In the genomic region with DNA sequence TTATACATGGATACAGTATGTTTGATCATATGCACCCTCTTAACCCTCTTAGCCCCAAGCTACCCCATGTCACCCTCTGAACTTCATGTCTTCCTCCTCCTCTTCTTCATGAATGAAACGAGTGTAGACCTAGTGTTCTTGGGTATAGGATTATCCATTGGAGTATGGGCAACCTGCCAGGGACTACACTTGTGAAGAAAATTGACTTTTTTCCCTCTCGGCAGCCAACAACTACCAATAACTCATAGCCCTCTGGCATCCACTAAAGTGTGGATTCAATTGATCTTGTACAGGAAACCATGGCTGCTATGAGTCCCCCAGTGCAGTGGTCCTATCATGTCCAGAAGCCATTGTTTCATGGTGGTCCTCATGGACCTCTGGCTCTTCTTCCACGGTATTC, we compare ENCODE assay signal across 14 mouse cellular contexts. TPM values are rescaled to one million over a fixed set of nuclear protein-coding genes. Genes with fewer than 3 reads are reported as not detected.
DNase-seq lines count a peak whose midpoint lies in the region; ATAC-seq lines count a peak whose summit lies in the region.
"Had no signal": no experiment of that assay in that cellular context is flagged by ENCODE, and none has a peak within 500 bp of the region (broad histone marks: within the 10 kb centered on the region; RNA-seq: fewer than 3 reads in every experiment).

No protein-coding gene starts in this region.

- H3K4me3 ChIP-seq in heart, embryonic 16.5 days (ENCODE audit: low read length) = no peak overlapping the region
- no peak overlapping the region for H3K4me3 ChIP-seq in limb, embryonic 12.5 days (replicated peaks)
- no peak overlapping the region for H3K4me3 ChIP-seq in limb, embryonic 10.5 days
- no peak overlapping the region for H3K4me3 ChIP-seq in brown adipose tissue, adult 24 weeks (ENCODE audit: insufficient read depth, low read depth, low read length)
- H3K4me3 ChIP-seq in stomach, embryonic 14.5 days (ENCODE audit: low read depth, low read length) = no peak overlapping the region
- H3K4me3 ChIP-seq: liver, embryonic 15.5 days; midbrain, embryonic 15.5 days had no signal

- H3K9me3 ChIP-seq in heart, embryonic 16.5 days (replicated peaks; ENCODE audit: control insufficient read depth, low read length) = no peaks in the 10 kb centered on the region
- no peaks in the 10 kb centered on the region for H3K9me3 ChIP-seq in limb, embryonic 12.5 days
- no peaks in the 10 kb centered on the region for H3K9me3 ChIP-seq in limb, embryonic 10.5 days (replicated peaks)
- no peaks in the 10 kb centered on the region for H3K9me3 ChIP-seq in stomach, embryonic 14.5 days (ENCODE audit: control insufficient read depth, low read depth, low read length)
- H3K9me3 ChIP-seq: G1E; liver, embryonic 15.5 days; midbrain, embryonic 15.5 days had no signal

- 0 out of 2 replicates have a peak, but pooled peaks cover 3% of the 10 kb centered on the region for H3K4me1 ChIP-seq in heart, embryonic 16.5 days (ENCODE audit: control insufficient read depth, insufficient read depth, low read length)
- peaks cover 8% of the 10 kb centered on the region for H3K4me1 ChIP-seq in limb, embryonic 12.5 days (replicated peaks)
- peaks cover 3% of the 10 kb centered on the region; the same call in 1 of the 2 replicates for H3K4me1 ChIP-seq in limb, embryonic 10.5 days
- H3K4me1 ChIP-seq in brown adipose tissue, adult 24 weeks (ENCODE audit: control insufficient read depth, insufficient read depth, insufficient read length, low read length) = peaks cover 24% of the 10 kb centered on the region
- H3K4me1 ChIP-seq in stomach, embryonic 14.5 days (ENCODE audit: control insufficient read depth, insufficient read depth, low read length) = peaks cover 13% of the 10 kb centered on the region
- H3K4me1 ChIP-seq: liver, embryonic 15.5 days; midbrain, embryonic 15.5 days had no signal

- H3K27ac ChIP-seq in heart, embryonic 16.5 days (ENCODE audit: low read length) = peak overlapping the region; percentile 58; the same call in 1 of the 2 replicates
- H3K27ac ChIP-seq in limb, embryonic 12.5 days = peak overlapping the region; percentile 47
- no peak overlapping the region for H3K27ac ChIP-seq in limb, embryonic 10.5 days
- peak overlapping the region; percentile 47 for H3K27ac ChIP-seq in brown adipose tissue, adult 24 weeks (replicated peaks; ENCODE audit: low read depth, low read length)
- H3K27ac ChIP-seq in stomach, embryonic 14.5 days (ENCODE audit: low read length) = peak overlapping the region; percentile 53; the same call in 1 of the 2 replicates
- H3K27ac ChIP-seq: liver, embryonic 15.5 days; midbrain, embryonic 15.5 days had no signal

- no peak overlapping the region for H3K4me2 ChIP-seq in heart, embryonic 16.5 days (ENCODE audit: low read depth, low read length)
- H3K4me2 ChIP-seq in limb, embryonic 12.5 days = no peak overlapping the region
- no peak overlapping the region for H3K4me2 ChIP-seq in stomach, embryonic 14.5 days (replicated peaks; ENCODE audit: low read depth, low read length)
- H3K4me2 ChIP-seq: liver, embryonic 15.5 days; midbrain, embryonic 15.5 days had no signal

- WGBS in heart, embryonic 16.5 days = 50% methylated on average over 3 of the region's 3 CpGs
- 67% methylated on average over 3 of the region's 3 CpGs for WGBS in limb, embryonic 12.5 days
- WGBS in limb, embryonic 10.5 days = 81% methylated on average over 3 of the region's 3 CpGs
- WGBS in stomach, embryonic 14.5 days = 57% methylated on average over 3 of the region's 3 CpGs

- no peak for DNase-seq in heart, adult 9 months (ENCODE audit: low spot score in 2 of 2)
- no peak for DNase-seq in limb, embryonic 10.5 days (ENCODE audit: low spot score)
- no peak for DNase-seq in cerebellum, adult 9-11 months
- DNase-seq: cerebellum, adult 9-10 months; spleen, adult 18-20 months had no signal

- no peak overlapping the region for H3K9ac ChIP-seq in heart, embryonic 16.5 days (ENCODE audit: low read length)
- H3K9ac ChIP-seq in limb, embryonic 12.5 days (replicated peaks) = no peak overlapping the region
- no peak overlapping the region for H3K9ac ChIP-seq in stomach, embryonic 14.5 days (replicated peaks; ENCODE audit: low read depth, low read length)
- H3K9ac ChIP-seq: liver, embryonic 15.5 days; midbrain, embryonic 15.5 days had no signal

- no peaks in the 10 kb centered on the region for H3K36me3 ChIP-seq in heart, embryonic 16.5 days (ENCODE audit: control insufficient read depth, insufficient read depth)
- H3K36me3 ChIP-seq in limb, embryonic 12.5 days = no peaks in the 10 kb centered on the region
- no peaks in the 10 kb centered on the region for H3K36me3 ChIP-seq in limb, embryonic 10.5 days
- H3K36me3 ChIP-seq in stomach, embryonic 14.5 days (ENCODE audit: control insufficient read depth, insufficient read depth, low read length) = no peaks in the 10 kb centered on the region
- H3K36me3 ChIP-seq: G1E; liver, embryonic 15.5 days; midbrain, embryonic 15.5 days had no signal

- H3K27me3 ChIP-seq in heart, embryonic 16.5 days (ENCODE audit: control insufficient read depth, insufficient read depth, low read length) = no peaks in the 10 kb centered on the region
- no peaks in the 10 kb centered on the region for H3K27me3 ChIP-seq in limb, embryonic 12.5 days
- no peaks in the 10 kb centered on the region for H3K27me3 ChIP-seq in limb, embryonic 10.5 days (ENCODE audit: low read depth, poor library complexity, severe bottlenecking)
- no peaks in the 10 kb centered on the region for H3K27me3 ChIP-seq in stomach, embryonic 14.5 days (ENCODE audit: control insufficient read depth, insufficient read depth, low read length)
- H3K27me3 ChIP-seq: liver, embryonic 15.5 days; midbrain, embryonic 15.5 days had no signal

- ATAC-seq in heart, embryonic 16.5 days (replicated peaks; ENCODE audit: extremely low read depth, insufficient read depth, low FRiP score) = no peak
- no peak for ATAC-seq in limb, embryonic 12.5 days (ENCODE audit: insufficient number of reproducible peaks, insufficient read depth, low FRiP score, low TSS enrichment, low read depth)
- no peak for ATAC-seq in stomach, embryonic 14.5 days (ENCODE audit: insufficient number of reproducible peaks, insufficient read depth, low FRiP score, low read depth)
- ATAC-seq: forebrain, embryonic 16.5 days; inflammation-experienced regulatory T-cells, adult 6 months; midbrain, embryonic 15.5 days had no signal

RNA-seq across cellular contexts. Expression of a gene that starts 2.6 kb away (rescaled TPM):
- 0.06 and 0.08 TPM in 2 replicates for polyA plus RNA-seq in heart, embryonic 16.5 days (2015; fragmentation: Nextera tagmentation; extraction: Ambion mirVana)
- polyA plus RNA-seq in limb, embryonic 12.5 days (2016; fragmentation: Nextera tagmentation; extraction: Ambion mirVana) = 0.08 TPM in 1 of 2 replicates, not detected in the other
- 0.26 TPM in 1 of 2 replicates, not detected in the other for polyA plus RNA-seq in limb, embryonic 10.5 days (2016; fragmentation: Nextera tagmentation; extraction: Ambion mirVana)
- polyA plus RNA-seq in brown adipose tissue, adult 24 weeks (2012; ENCODE audit: insufficient read depth, insufficient read length, missing spikeins) = 0.33 and 0.75 TPM in 2 replicates
- polyA plus RNA-seq in stomach, embryonic 14.5 days (2014; fragmentation: Nextera tagmentation; extraction: Ambion mirVana) = 0.13 TPM in 1 of 2 replicates, not detected in the other
- polyA plus RNA-seq: forebrain, embryonic 16.5 days; G1E; inflammation-experienced regulatory T-cells, adult 6 months had no signal

RNA-seq across cellular contexts. Expression of a gene that starts 30.5 kb away (rescaled TPM):
- polyA plus RNA-seq in heart, embryonic 16.5 days (2015; fragmentation: Nextera tagmentation; extraction: Ambion mirVana) = 0.08 and 0.09 TPM in 2 replicates
- 0.05 and 0.11 TPM in 2 replicates for polyA plus RNA-seq in limb, embryonic 12.5 days (2016; fragmentation: Nextera tagmentation; extraction: Ambion mirVana)
- 0.06 TPM in 1 of 2 replicates, not detected in the other for polyA plus RNA-seq in limb, embryonic 10.5 days (2016; fragmentation: Nextera tagmentation; extraction: Ambion mirVana)
- not detected in 2 replicates for polyA plus RNA-seq in brown adipose tissue, adult 24 weeks (2012; ENCODE audit: insufficient read depth, insufficient read length, missing spikeins)
- 0.12 and 0.42 TPM in 2 replicates for polyA plus RNA-seq in stomach, embryonic 14.5 days (2014; fragmentation: Nextera tagmentation; extraction: Ambion mirVana)
- polyA plus RNA-seq: forebrain, embryonic 16.5 days; G1E; inflammation-experienced regulatory T-cells, adult 6 months had no signal

RNA-seq across cellular contexts. Expression of a gene that starts 37.5 kb away (rescaled TPM):
- 0.86 and 1.00 TPM in 2 replicates for polyA plus RNA-seq in heart, embryonic 16.5 days (2015; fragmentation: Nextera tagmentation; extraction: Ambion mirVana)
- polyA plus RNA-seq in limb, embryonic 12.5 days (2016; fragmentation: Nextera tagmentation; extraction: Ambion mirVana) = 1.6 and 2.3 TPM in 2 replicates
- polyA plus RNA-seq in limb, embryonic 10.5 days (2016; fragmentation: Nextera tagmentation; extraction: Ambion mirVana) = 0.56 and 1.3 TPM in 2 replicates
- 8.2 and 9.1 TPM in 2 replicates for polyA plus RNA-seq in brown adipose tissue, adult 24 weeks (2012; ENCODE audit: insufficient read depth, insufficient read length, missing spikeins)
- 1.8 TPM in 2 replicates for polyA plus RNA-seq in stomach, embryonic 14.5 days (2014; fragmentation: Nextera tagmentation; extraction: Ambion mirVana)

RNA-seq across cellular contexts. Expression of a gene that starts 37.9 kb away (rescaled TPM):
- polyA plus RNA-seq in heart, embryonic 16.5 days (2015; fragmentation: Nextera tagmentation; extraction: Ambion mirVana) = 14.5 and 15.3 TPM in 2 replicates
- 23.4 and 24.9 TPM in 2 replicates for polyA plus RNA-seq in limb, embryonic 12.5 days (2016; fragmentation: Nextera tagmentation; extraction: Ambion mirVana)
- 16.7 and 21.0 TPM in 2 replicates for polyA plus RNA-seq in limb, embryonic 10.5 days (2016; fragmentation: Nextera tagmentation; extraction: Ambion mirVana)
- polyA plus RNA-seq in brown adipose tissue, adult 24 weeks (2012; ENCODE audit: insufficient read depth, insufficient read length, missing spikeins) = 8.8 TPM in 2 replicates
- polyA plus RNA-seq in stomach, embryonic 14.5 days (2014; fragmentation: Nextera tagmentation; extraction: Ambion mirVana) = 20.0 and 20.7 TPM in 2 replicates

RNA-seq across cellular contexts. Expression of a gene that starts 59.8 kb away (rescaled TPM):
- polyA plus RNA-seq in heart, embryonic 16.5 days (2015; fragmentation: Nextera tagmentation; extraction: Ambion mirVana) = 237 and 257 TPM in 2 replicates
- polyA plus RNA-seq in limb, embryonic 12.5 days (2016; fragmentation: Nextera tagmentation; extraction: Ambion mirVana) = 211 and 215 TPM in 2 replicates
- polyA plus RNA-seq in limb, embryonic 10.5 days (2016; fragmentation: Nextera tagmentation; extraction: Ambion mirVana) = 190 and 226 TPM in 2 replicates
- polyA plus RNA-seq in brown adipose tissue, adult 24 weeks (2012; ENCODE audit: insufficient read depth, insufficient read length, missing spikeins) = 70.9 and 105 TPM in 2 replicates
- 241 and 253 TPM in 2 replicates for polyA plus RNA-seq in stomach, embryonic 14.5 days (2014; fragmentation: Nextera tagmentation; extraction: Ambion mirVana)
